Mouse (Mus musculus) hindbrain, embryonic 10.5 days (tissue): ENCODE results near the gene Fancd2. TPM values are rescaled to one million over a fixed set of nuclear protein-coding genes. Genes with fewer than 3 reads are reported as not detected.

Experiments used
- DNase-seq: peaks from one replicate; pipeline ENCODE4 v3.0.0-alpha.2; 2017; ENCODE audit warnings: low spot score
- H3K27ac ChIP-seq: fragments of 300-500 bp; sonication (generic); 2 replicates; pipeline ENCODE4 v1.5.1; 2016; ENCODE audit warnings: mild to moderate bottlenecking, moderate library complexity
- H3K27me3 ChIP-seq: fragments of 300-500 bp; sonication (generic); 2 replicates; pipeline ENCODE4 v1.6.1; 2016; ENCODE audit warnings: mild to moderate bottlenecking; ENCODE audit not compliant: poor library complexity, insufficient read depth, severe bottlenecking
- H3K36me3 ChIP-seq: fragments of 300-500 bp; sonication (generic); 2 replicates; pipeline ENCODE4 v1.6.1; 2016; ENCODE audit warnings: mild to moderate bottlenecking, moderate library complexity
- H3K4me1 ChIP-seq: fragments of 300-500 bp; sonication (generic); replicated peaks from 2 replicates; pipeline ENCODE4 v1.6.1; 2016; ENCODE audit warnings: mild to moderate bottlenecking
- H3K4me3 ChIP-seq: fragments of 300-500 bp; sonication (generic); 2 replicates; pipeline ENCODE4 v1.5.1; 2016; ENCODE audit warnings: mild to moderate bottlenecking, moderate library complexity
- H3K9me3 ChIP-seq: fragments of 300-500 bp; sonication (generic); 2 replicates; pipeline ENCODE4 v1.6.1; 2016; ENCODE audit warnings: mild to moderate bottlenecking, moderate library complexity
- WGBS: fragments of 180-500 bp; shearing (Covaris S2); methylation state at CpG from one replicate; pipeline ENCODE4 v1.1.7; 2016; 5-methylcytosine and 5-hydroxymethylcytosine counted together
- polyA plus RNA-seq: library from polyadenylated mRNA; unstranded; fragments of >200 nt; fragmentation: Nextera tagmentation; extraction: Ambion mirVana; gene quantifications from 2 replicates; pipeline ENCODE4 v1.2.1, GENCODE M21; 2016

Gene Fancd2
- polyA plus RNA-seq, 1 experiment from 2014 or later, result 13.2 TPM

GRCm38 (mm10) chr6:113603993-113604392, 72.5 kb downstream of the Fancd2 start:
- no peaks in the 10 kb centered on the region for H3K27me3 ChIP-seq
- peak overlapping the region; percentile 94 for H3K27ac ChIP-seq
- peak overlapping the region; percentile 96 for H3K4me3 ChIP-seq
- H3K9me3 ChIP-seq, result no peaks in the 10 kb centered on the region
- no peak for DNase-seq
- H3K4me1 ChIP-seq, result peaks cover 33% of the 10 kb centered on the region
- H3K36me3 ChIP-seq, result peaks cover 19% of the 10 kb centered on the region
- 49% methylated on average over 12 of the region's 12 CpGs for WGBS

DNA sequence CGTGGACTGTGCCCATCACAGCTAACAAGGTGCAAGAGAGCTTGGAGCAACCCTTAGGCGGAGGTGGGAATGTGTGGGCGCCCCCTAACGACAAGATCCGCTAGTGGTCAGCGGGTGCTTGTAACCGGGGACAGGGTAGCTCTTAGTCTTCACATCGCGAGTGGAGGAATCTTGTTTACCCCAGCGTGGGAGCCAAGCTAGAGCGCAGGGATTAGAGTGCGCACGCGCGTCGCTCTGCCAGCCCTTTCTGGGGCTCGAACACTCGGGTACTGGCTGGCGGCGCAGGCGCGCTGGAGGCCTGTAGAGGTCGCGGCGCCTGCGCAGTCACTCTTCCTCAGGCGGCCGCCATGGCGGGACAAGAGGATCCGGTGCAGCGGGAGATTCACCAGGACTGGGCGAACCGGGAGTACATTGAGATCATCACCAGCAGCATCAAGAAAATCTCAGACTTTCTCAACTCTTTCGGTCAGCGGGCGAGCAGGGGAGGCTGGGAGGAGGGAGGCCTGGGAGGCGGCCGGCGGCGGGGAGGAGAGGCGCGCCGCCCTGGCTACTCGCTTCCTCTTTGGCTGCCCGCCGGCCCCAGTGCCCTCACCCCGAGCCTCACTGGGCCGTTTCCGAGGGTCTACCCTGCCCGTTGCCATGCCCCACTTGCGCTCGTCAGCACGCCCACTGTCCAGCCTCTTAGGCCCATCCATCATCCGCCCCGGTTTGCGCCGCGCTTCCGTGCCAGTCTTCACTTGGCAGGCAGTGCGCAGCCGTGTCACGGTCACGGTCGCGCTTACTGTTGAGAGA, 73.1 kb downstream of the Fancd2 start, which contains the start of gene Brk1:
Brk1 (plus strand) TSS at position 341 of the 792 bp plus-strand sequence.
- peak; percentile 89 for DNase-seq
- H3K27ac ChIP-seq, result peak within 1 kb of the TSS; percentile 94

DNA sequence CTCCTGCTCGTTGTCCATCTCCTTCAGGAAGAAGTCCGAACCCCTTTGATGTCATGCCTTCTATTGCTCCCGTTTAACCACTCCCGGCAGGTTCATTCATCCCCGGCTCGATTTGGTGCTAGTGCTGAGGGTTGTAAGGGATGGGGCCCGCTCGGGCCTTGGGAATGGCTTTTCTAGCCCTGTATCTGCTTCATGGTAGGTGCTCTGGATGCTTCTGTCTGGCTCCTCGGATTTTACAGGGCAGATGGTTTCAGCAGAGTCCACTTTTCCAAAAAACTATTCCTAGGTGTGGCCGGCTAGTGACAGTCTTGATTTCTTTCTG, 73.7 kb downstream of the Fancd2 start:
- peaks cover 31% of the 10 kb centered on the region for H3K4me1 ChIP-seq
- peaks cover 29% of the 10 kb centered on the region for H3K36me3 ChIP-seq
- WGBS, result 6% methylated on average over 10 of the region's 10 CpGs
- H3K27me3 ChIP-seq, result no peaks in the 10 kb centered on the region
- H3K27ac ChIP-seq, result peak overlapping the region; percentile 94
- H3K4me3 ChIP-seq, result peak overlapping the region; percentile 96
- no peaks in the 10 kb centered on the region for H3K9me3 ChIP-seq
- DNase-seq, result no peak

More for the DNA sequence above, 73.1 kb downstream of the Fancd2 start, which contains the start of gene Brk1:
- Histone ChIP-seq H3K27me3 (no peaks in the 10 kb centered on the region), H3K4me3 (peak within 1 kb of the TSS; percentile 96), H3K36me3 (peaks cover 23% of the 10 kb centered on the region), H3K9me3 (no peaks in the 10 kb centered on the region), H3K4me1 (peaks cover 33% of the 10 kb centered on the region)
- under 1% methylated on average over 65 of the region's 65 CpGs for WGBS

- Histone ChIP-seq H3K4me1 (peaks cover 25% of the 10 kb centered on the region), H3K4me3 (no peak overlapping the region), H3K36me3 (peaks cover 65% of the 10 kb centered on the region), H3K27ac (no peak overlapping the region), H3K9me3 (peaks cover 4% of the 10 kb centered on the region; the same call in 1 of the 2 replicates), H3K27me3 (no peaks in the 10 kb centered on the region)
- DNase-seq, result no peak
- 92% methylated on average over 6 of the region's 6 CpGs for WGBS
Observed at GRCm38 (mm10) chr6:113608871-113609270, 77.4 kb downstream of the Fancd2 start.

GRCm38 (mm10) chr6:113609293-113609692, 77.8 kb downstream of the Fancd2 start:
- H3K27ac ChIP-seq, result no peak overlapping the region
- peaks cover 70% of the 10 kb centered on the region for H3K36me3 ChIP-seq
- H3K9me3 ChIP-seq, result peaks cover 7% of the 10 kb centered on the region; the same call in 1 of the 2 replicates
- H3K27me3 ChIP-seq, result no peaks in the 10 kb centered on the region
- H3K4me1 ChIP-seq, result peaks cover 23% of the 10 kb centered on the region
- H3K4me3 ChIP-seq, result no peak overlapping the region
- no peak for DNase-seq
- 96% methylated on average over 7 of the region's 7 CpGs for WGBS

- WGBS, result 89% methylated on average over 8 of the region's 8 CpGs
Observed at GRCm38 (mm10) chr6:113612258-113612969, 80.9 kb downstream of the Fancd2 start.

DNA sequence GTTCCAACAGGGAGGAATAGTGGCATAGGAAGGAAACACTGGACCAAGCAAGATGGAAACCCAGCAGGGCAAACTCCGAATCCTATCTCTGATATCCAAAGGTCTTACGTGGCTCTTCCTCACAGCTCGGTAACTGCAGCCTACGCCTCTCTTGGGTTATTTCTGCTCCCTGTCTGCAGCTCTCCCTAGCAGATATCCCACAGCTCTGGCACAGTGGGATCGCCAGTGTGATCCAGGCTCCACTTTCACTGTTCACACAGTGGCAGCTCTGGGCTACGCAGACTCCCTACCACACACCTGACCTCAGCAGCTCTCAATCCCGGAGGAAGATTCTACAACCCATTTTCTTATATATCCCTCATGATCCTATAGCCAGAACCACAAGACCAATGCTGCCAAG, 82.7 kb downstream of the Fancd2 start:
- H3K9me3 ChIP-seq, result peaks cover 7% of the 10 kb centered on the region; the same call in 1 of the 2 replicates
- H3K36me3 ChIP-seq, result peaks cover 92% of the 10 kb centered on the region
- 95% methylated on average over 7 of the region's 7 CpGs for WGBS
- no peak for DNase-seq
- no peak overlapping the region for H3K27ac ChIP-seq
- no peaks in the 10 kb centered on the region for H3K4me1 ChIP-seq
- no peak overlapping the region for H3K4me3 ChIP-seq
- no peaks in the 10 kb centered on the region for H3K27me3 ChIP-seq

More at GRCm38 (mm10) chr6:113612258-113612969, 80.9 kb downstream of the Fancd2 start:
- H3K27me3 ChIP-seq, result no peaks in the 10 kb centered on the region
- peaks cover 7% of the 10 kb centered on the region; the same call in 1 of the 2 replicates for H3K9me3 ChIP-seq
- H3K4me3 ChIP-seq, result no peak overlapping the region
- no peak for DNase-seq
- no peak overlapping the region for H3K27ac ChIP-seq
- no peaks in the 10 kb centered on the region for H3K4me1 ChIP-seq
- H3K36me3 ChIP-seq, result peaks cover 88% of the 10 kb centered on the region

GRCm38 (mm10) chr6:113614997-113615396, 83.5 kb downstream of the Fancd2 start:
- Histone ChIP-seq H3K4me1 (no peaks in the 10 kb centered on the region), H3K4me3 (no peak overlapping the region), H3K9me3 (peaks cover 7% of the 10 kb centered on the region; the same call in 1 of the 2 replicates), H3K27ac (no peak overlapping the region), H3K36me3 (peaks cover 86% of the 10 kb centered on the region), H3K27me3 (no peaks in the 10 kb centered on the region)
- 95% methylated on average over 8 of the region's 8 CpGs for WGBS
- no peak for DNase-seq

- Histone ChIP-seq H3K9me3 (peaks cover 7% of the 10 kb centered on the region; the same call in 1 of the 2 replicates), H3K27me3 (no peaks in the 10 kb centered on the region), H3K36me3 (peaks cover 81% of the 10 kb centered on the region), H3K4me3 (no peak overlapping the region), H3K27ac (no peak overlapping the region), H3K4me1 (no peaks in the 10 kb centered on the region)
- DNase-seq, result no peak
- 95% methylated on average over 4 of the region's 4 CpGs for WGBS
Observed at GRCm38 (mm10) chr6:113615489-113615888, 84.0 kb downstream of the Fancd2 start.

GRCm38 (mm10) chr6:113623386-113623785, 91.9 kb downstream of the Fancd2 start:
- Histone ChIP-seq H3K27me3 (no peaks in the 10 kb centered on the region), H3K27ac (peak overlapping the region; percentile 95; the same call in 1 of the 2 replicates), H3K9me3 (no peaks in the 10 kb centered on the region), H3K4me3 (peak overlapping the region; percentile 78), H3K36me3 (peaks cover 29% of the 10 kb centered on the region), H3K4me1 (peaks cover 22% of the 10 kb centered on the region)
- 64% methylated on average over 5 of the region's 5 CpGs for WGBS
- DNase-seq, result no peak

- peak within 1 kb of the TSS; percentile 78 for H3K4me3 ChIP-seq
- no peaks in the 10 kb centered on the region for H3K9me3 ChIP-seq
- no peaks in the 10 kb centered on the region for H3K27me3 ChIP-seq
- peak; percentile 86 for DNase-seq
- WGBS, result 1% methylated on average over 76 of the region's 76 CpGs
- peaks cover 33% of the 10 kb centered on the region for H3K36me3 ChIP-seq
- peak within 1 kb of the TSS; percentile 95 for H3K27ac ChIP-seq
- H3K4me1 ChIP-seq, result peaks cover 22% of the 10 kb centered on the region
Observed at GRCm38 (mm10) chr6:113623941-113624751, 92.7 kb downstream of the Fancd2 start, which contains the start of gene Vhl. TSS of gene Vhl (plus strand) at chr6:113623959.
